ENCODE assay signal across 7 mouse cellular contexts in the genomic region with DNA sequence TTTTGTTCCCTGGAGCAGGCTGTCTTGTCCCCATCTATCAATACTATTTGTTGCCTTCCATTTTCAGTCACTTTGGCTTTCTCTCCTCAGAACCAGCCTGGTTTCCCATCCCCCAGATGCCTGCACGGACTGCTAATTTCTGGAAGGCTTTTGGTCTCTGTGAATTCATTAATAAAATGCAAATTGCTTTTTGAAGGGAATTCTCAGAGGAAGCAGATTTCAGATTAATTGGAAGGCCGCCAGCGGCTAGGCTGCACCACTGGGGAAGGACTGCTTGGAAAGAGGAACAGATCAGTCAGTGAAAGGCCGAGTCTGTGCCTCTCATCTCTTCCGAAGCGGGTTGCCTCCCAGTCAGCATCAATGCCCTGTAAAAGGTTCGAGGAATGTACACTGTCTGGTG.
DNase-seq lines count a peak whose midpoint lies in the region; ATAC-seq and TF ChIP-seq lines count a peak whose summit lies in the region.

No protein-coding gene starts in this region.

- no peaks in the 10 kb centered on the region for H3K9me3 ChIP-seq in forebrain, embryonic 16.5 days (ENCODE audit: control insufficient read depth, low read length)

- H3K4me2 ChIP-seq in forebrain, embryonic 16.5 days (ENCODE audit: low read length) = no peak overlapping the region

- no peaks in the 10 kb centered on the region for H3K36me3 ChIP-seq in forebrain, embryonic 16.5 days (ENCODE audit: control insufficient read depth, insufficient read depth)

- peak overlapping the region; percentile 51; the same call in 1 of the 2 replicates for H3K27ac ChIP-seq in forebrain, embryonic 16.5 days (ENCODE audit: low read length)
- H3K27ac ChIP-seq in gastrocnemius, adult 2 months = no peak overlapping the region

- H3K9ac ChIP-seq in forebrain, embryonic 16.5 days (replicated peaks; ENCODE audit: low read depth, low read length) = no peak overlapping the region; the same call in 1 of the 2 replicates

- H3K27me3 ChIP-seq in forebrain, embryonic 16.5 days (replicated peaks; ENCODE audit: control insufficient read depth, insufficient read depth, low read length) = no peaks in the 10 kb centered on the region

- ATAC-seq in forebrain, embryonic 16.5 days = peak; percentile 91

- H3K4me3 ChIP-seq in forebrain, embryonic 16.5 days (replicated peaks; ENCODE audit: low read length) = no peak overlapping the region
- no peak overlapping the region for H3K4me3 ChIP-seq in gastrocnemius, adult 2 months

- WGBS in forebrain, embryonic 16.5 days = 10% methylated on average over 7 of the region's 7 CpGs

- DNase-seq in testis, postnatal 10 days (ENCODE audit: low spot score) = peak; percentile 45
- no peak for DNase-seq in testis, postnatal 14 days (ENCODE audit: low spot score)
- peak; percentile 61 to 65 for DNase-seq in left cerebral cortex, postnatal 10 days (ENCODE audit: extremely low spot score in 1 of 2, low spot score in 2 of 2)
- no peak for DNase-seq in c-Kit-positive CD71-positive TER-119-positive erythroid progenitor cells, embryonic 14.5 days (ENCODE audit: low spot score)
- DNase-seq in gastrocnemius, adult 2 months = no peak
- no peak for DNase-seq in liver

- no peak for TF ChIP-seq CTCF in gastrocnemius, adult 2 months (IDR thresholded peaks at IDR 0.05)

- peaks cover 6% of the 10 kb centered on the region; the same call in 1 of the 2 replicates for H3K4me1 ChIP-seq in forebrain, embryonic 16.5 days (replicated peaks; ENCODE audit: control insufficient read depth, insufficient read depth, low read length)

- intact Hi-C loops in left cerebral cortex, postnatal 10 days (cut with DNase I) = no loop called here
- intact Hi-C loops in gastrocnemius, adult 2 months (cut with DNase I) = no loop called here

Comparison
In these comparisons a context has a peak if more than half of its experiments do, and no peak if none do; other contexts are left out.
1. DNase-seq: peak in testis, postnatal 10 days (single experiment) and left cerebral cortex, postnatal 10 days (2 of 2); none in testis, postnatal 14 days (single experiment), c-Kit-positive CD71-positive TER-119-positive erythroid progenitor cells, embryonic 14.5 days (single experiment), gastrocnemius, adult 2 months (single experiment) and liver (single experiment).